Mouse (Mus musculus) erythroid progenitor cell, adult 5-6 weeks (primary cell): ENCODE measurements around the gene Tfeb. TPM values are rescaled to one million over a fixed set of nuclear protein-coding genes. Genes with fewer than 3 reads are reported as not detected.
A peak's percentile ranks its signal among the peaks of the same experiment; 100 is the strongest.

Experiments used
- ATAC-seq: replicated peaks from 2 replicates; pipeline ENCODE4 v1.8.0; 2016; ENCODE audit warnings: moderate number of reproducible peaks, mild to moderate bottlenecking, moderate TSS enrichment, inconsistent platforms; ENCODE audit not compliant: poor library complexity, low FRiP score, severe bottlenecking
- total RNA-seq, 2 experiments: library from RNA; stranded (forward) in 1 of 2; stranded (reverse) in 1 of 2; fragments of 150-400 nt in 1 of 2; fragments of 186-747, 209-891 nt in 1 of 2; gene quantifications; 2 replicates each; pipeline versions ENCODE4 v1.2.3 to v1.2.4; 2015 to 2017; ENCODE audit warnings: low replicate concordance in 2 of 2

Tfeb gene
- total RNA-seq, 2 experiments from 2014 or later: 0.23 to 13.0 TPM

DNA sequence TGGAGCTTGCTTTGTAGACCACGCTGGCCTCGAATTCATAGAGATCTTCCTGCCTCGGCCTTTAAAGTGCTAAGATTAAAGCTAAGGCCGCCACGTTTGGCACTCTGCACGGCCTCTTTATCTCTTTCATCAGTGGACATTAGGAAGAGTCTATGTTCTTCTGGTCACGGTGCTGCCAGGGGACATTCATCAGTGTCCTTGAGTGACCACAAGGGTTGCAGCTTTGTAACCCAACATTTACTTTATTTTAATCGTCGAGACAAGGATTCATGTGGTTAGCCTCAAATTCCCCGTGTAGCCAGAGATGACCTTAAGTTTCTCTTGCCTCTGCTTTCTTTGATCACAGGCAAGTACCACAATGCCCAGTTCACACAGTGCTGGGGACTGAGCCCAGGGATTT is 43.6 kb downstream of the Tfeb start:
- no peak for ATAC-seq

- ATAC-seq: no peak
Observed at GRCm38 (mm10) chr17:47782486-47782885, 45.7 kb downstream of the Tfeb start.

DNA sequence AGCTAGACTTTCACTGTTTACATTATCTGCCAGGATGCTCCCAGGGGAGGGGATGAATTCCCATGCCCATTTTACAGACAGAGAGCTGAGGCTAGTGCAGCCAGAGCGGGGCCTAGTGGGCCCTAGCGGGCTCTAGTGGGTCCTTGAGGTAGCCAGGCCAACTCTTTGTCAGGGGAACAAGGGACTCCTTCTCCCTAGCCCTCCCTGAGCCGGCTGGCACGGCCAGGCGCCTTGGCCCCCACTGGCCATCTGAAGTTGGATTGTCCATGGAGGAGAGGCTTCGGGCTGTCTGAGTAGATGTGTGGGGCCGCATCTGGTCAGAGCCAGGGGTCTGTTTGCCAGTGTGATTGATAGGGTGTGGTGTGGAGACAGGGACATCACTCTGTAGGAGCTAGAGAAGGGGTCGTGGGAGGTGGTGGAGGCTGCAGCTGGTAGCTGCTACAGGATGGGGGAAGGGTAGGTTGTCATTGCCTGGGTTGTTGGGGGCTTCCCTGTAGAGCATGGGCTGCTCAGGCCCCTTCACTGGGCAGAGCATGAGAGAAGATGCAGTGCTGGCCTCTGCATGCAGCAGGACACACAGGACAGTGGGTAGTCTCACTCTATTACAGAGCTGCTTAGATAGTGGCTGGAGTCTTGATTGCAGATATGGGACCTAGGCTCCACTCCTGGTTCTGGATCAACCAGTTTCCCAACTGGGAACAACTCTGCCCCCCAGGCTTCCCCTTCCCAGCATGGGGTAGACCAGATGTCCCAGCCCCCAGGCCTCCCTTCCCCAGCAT is 46.8 kb downstream of the Tfeb start:
- no peak for ATAC-seq

- ATAC-seq: no peak
Observed at GRCm38 (mm10) chr17:47784411-47784810, 47.6 kb downstream of the Tfeb start.

DNA sequence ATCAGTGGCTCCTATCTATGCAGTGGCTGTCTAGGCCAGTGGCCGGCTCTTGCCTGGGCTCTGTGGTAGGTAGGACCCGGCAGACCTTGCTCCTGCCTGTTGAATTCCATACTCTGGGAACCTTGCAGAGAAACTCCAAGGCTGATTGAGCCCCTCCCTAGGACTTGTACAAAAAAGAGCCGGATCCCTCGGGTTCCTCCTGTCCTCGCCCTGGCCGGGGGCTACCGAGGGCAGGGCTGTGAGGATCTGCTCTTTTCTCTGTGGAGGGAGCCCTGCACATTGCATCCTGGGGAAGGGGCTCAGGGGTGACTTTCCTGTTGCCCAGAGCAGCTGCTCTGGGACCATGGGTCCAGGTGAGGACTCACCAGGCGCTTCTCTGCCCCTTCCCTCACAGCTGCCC is 50.8 kb downstream of the Tfeb start:
- ATAC-seq: no peak

- no peak for ATAC-seq
Observed at GRCm38 (mm10) chr17:47788306-47788705, 51.5 kb downstream of the Tfeb start.

GRCm38 (mm10) chr17:47788996-47789395 is 52.2 kb downstream of the Tfeb start:
- ATAC-seq: no peak

DNA sequence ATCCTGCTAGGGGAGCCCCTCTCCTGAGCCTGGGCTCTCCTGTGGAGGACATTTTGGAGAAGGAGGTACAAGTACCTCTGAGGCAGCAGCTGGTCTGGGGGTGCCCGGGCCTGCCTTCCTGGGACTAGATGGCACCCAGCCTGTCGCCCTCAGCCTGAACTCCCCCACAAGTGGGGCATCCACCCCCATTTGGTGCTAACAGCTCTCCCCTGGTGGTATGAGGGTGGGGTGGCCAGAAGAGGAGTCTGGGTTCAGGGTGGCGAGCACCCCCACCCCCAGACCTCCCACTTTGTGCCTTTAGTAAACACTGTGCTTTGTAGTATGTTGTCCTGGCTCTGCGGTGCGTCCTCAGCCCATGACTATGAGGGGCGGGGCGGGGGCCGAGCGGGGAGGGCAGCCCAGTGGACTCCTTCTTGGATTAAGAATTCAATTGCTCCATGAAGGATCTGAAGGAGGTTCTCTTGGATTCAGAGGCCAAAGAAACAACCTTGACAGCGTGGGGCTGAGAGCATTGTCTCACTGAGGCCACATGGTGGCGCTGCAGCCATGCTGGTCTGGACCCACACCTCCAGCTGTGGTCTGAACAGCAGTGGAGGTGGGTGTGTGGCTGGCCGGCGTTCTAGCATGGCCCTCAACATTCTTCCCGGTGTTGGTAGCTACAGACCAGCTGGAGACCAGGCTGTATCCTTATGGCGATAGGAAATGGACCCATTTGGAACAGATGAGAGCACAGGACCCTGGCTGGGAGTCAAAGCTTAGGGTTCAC is 55.5 kb downstream of the Tfeb start:
- no peak for ATAC-seq

DNA sequence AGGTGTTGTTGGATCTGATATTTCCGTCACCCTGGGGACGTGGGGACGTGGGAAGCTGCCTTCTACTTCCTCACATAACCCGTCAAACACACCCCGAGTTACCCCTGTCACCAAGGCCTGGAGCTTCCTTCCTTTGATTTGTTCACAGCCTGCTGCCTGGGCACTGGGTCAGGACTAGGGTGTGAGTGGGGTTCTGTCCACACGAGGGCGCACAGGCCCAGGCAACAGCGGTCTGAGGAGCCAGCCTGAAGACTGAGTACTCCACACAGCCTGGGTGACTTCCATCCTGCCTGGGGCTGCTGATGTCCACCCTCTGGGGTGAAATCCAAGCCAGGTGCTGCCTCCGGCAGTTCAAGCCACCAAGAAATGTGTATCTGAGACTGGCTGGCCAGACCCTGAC is 56.5 kb downstream of the Tfeb start:
- ATAC-seq: peak; percentile 66

- peak; percentile 58; the same call in 1 of the 2 replicates for ATAC-seq
Observed at GRCm38 (mm10) chr17:47795446-47795845, 58.6 kb downstream of the Tfeb start.

- ATAC-seq: no peak
Observed at GRCm38 (mm10) chr17:47796156-47796816, 59.5 kb downstream of the Tfeb start.

DNA sequence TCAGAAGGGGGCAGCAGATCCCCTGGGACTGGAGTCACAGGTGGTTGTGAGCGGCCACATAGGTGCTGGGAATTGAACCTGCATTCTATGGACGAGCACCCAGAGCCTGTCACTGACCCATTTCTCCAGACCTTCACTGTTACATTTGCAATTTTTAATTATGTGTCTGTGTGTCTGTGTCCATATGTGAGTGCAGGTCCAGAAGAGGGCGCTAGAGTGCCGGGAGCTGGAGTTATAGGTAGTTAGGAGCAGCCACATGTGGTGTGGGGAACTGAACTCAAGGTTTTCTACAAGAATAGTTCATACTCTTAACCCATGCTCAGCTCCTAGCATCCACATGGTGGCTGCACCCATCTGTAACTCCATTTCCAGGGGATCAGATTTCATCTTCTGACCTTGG is 60.1 kb downstream of the Tfeb start:
- ATAC-seq: no peak

GRCm38 (mm10) chr17:47797383-47797782 is 60.6 kb downstream of the Tfeb start:
- ATAC-seq: no peak

DNA sequence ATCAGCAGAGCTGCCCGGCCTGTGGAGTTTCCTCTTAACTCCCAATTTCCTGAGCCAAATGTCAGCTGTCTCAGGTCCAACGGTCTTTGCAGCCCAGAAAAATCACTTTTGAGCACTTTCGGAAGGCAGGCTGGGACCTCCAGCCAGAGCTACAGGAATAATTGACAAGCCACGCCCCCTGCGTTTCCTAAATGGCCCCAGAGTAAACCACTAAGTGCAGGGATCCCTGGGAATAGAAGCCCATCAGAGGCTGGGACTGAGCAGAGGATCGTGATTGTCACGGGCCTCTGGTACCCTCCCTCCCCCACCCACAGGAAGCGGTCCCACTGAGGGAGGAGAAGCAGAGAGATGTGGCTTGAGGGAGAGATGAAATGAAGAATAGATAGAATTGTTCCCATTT is 66.0 kb downstream of the Tfeb start:
- ATAC-seq: no peak

GRCm38 (mm10) chr17:47803662-47804061 is 66.8 kb downstream of the Tfeb start:
- no peak for ATAC-seq

- ATAC-seq: no peak
Observed at GRCm38 (mm10) chr17:47805047-47805835, 68.4 kb downstream of the Tfeb start.

DNA sequence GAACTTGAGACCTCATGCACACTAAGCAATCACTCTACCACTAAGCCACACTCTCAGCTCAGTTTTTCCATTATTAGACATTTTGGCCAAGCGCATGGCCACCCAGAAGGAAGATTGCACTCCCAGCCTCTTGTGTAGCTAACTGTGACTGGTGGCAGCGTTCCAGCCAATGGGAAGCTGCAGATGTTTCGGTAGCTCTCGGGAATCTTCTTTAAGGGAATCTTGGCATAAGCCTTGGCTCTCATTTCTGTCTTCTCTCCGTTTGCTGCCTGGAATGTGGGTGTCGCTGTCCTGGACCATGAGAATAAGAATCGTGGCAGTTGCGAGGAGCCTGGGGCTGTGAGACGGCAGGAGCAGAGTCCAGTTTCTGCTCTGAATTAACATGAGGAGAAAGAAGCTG is 69.4 kb downstream of the Tfeb start:
- no peak for ATAC-seq

DNA sequence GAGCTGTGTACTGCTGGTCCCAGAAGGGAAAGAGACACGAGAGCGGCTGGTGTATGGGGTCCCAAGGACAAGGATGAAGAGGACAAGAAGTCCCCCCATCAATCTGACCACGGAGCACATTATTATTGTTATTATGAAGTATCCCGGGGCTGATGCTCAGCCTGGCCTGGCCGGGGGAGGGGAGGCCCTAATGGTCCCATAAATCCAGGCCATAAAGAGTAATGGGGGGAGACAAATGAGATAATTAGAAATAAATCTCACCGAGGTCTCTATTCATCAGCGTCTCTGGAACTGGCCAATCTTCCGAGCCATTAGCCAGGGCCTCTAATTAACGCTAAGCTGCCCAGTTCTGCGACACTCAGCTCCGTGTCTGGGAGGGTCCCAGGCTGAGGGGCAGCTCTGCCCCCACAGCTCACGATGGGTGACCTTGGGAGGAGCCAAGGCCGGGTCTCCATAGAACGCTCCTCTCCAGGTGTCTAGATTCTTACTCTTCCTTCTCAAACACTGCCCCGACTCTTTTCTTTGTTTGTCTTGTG is 74.5 kb downstream of the Tfeb start:
- ATAC-seq: no peak

GRCm38 (mm10) chr17:47812200-47812599 is 75.4 kb downstream of the Tfeb start:
- ATAC-seq: no peak

- ATAC-seq: no peak
Observed at GRCm38 (mm10) chr17:47813616-47814015, 76.8 kb downstream of the Tfeb start.
